Mouse (Mus musculus) olfactory bulb, adult 2 months (tissue): Measurements from ENCODE around the gene Hoxb8. TPM values are rescaled to one million over a fixed set of nuclear protein-coding genes. Genes with fewer than 3 reads are reported as not detected.

ENCODE experiments used
- H3K27ac ChIP-seq: fragments of 200-500 bp; 2 replicates; pipeline ENCODE4 v1.5.1; 2012; ENCODE audit warnings: low read depth, low read length; ENCODE audit not compliant: insufficient read depth
- H3K4me1 ChIP-seq: fragments of 200-500 bp; 2 replicates; pipeline ENCODE4 v1.6.1; 2012; ENCODE audit warnings: low read length; ENCODE audit not compliant: control insufficient read depth, insufficient read depth
- H3K4me3 ChIP-seq: fragments of 200-500 bp; 2 replicates; pipeline ENCODE4 v1.5.1; 2012; ENCODE audit warnings: mild to moderate bottlenecking, low read depth, low read length, moderate library complexity; ENCODE audit not compliant: insufficient read depth
- CTCF ChIP-seq: fragments of 200-500 bp; IDR thresholded peaks from 2 replicates; pipeline ENCODE4 v1.5.1; 2012; ENCODE audit warnings: low read depth, mild to moderate bottlenecking, low read length, moderate library complexity; ENCODE audit not compliant: insufficient read depth
- POLR2A ChIP-seq: fragments of 200-500 bp; IDR thresholded peaks from 2 replicates; pipeline ENCODE4 v1.6.1; 2012; ENCODE audit warnings: mild to moderate bottlenecking, low read depth, low read length, moderate library complexity; ENCODE audit not compliant: insufficient read depth
- WGBS: fragments of 180-500 bp; shearing (Covaris S2); methylation state at CpG from one replicate; pipeline ENCODE4 v1.1.7; 2018; 5-methylcytosine and 5-hydroxymethylcytosine counted together
- polyA plus RNA-seq: library from polyadenylated mRNA; stranded (reverse); fragments of >200 nt; gene quantifications from 2 replicates; pipeline ENCODE4 v1.2.4, GENCODE M21; 2012; ENCODE audit warnings: low replicate concordance; ENCODE audit not compliant: missing spikeins, insufficient read depth, insufficient read length

Hoxb8 gene
- polyA plus RNA-seq, 1 experiment: not detected

DNA sequence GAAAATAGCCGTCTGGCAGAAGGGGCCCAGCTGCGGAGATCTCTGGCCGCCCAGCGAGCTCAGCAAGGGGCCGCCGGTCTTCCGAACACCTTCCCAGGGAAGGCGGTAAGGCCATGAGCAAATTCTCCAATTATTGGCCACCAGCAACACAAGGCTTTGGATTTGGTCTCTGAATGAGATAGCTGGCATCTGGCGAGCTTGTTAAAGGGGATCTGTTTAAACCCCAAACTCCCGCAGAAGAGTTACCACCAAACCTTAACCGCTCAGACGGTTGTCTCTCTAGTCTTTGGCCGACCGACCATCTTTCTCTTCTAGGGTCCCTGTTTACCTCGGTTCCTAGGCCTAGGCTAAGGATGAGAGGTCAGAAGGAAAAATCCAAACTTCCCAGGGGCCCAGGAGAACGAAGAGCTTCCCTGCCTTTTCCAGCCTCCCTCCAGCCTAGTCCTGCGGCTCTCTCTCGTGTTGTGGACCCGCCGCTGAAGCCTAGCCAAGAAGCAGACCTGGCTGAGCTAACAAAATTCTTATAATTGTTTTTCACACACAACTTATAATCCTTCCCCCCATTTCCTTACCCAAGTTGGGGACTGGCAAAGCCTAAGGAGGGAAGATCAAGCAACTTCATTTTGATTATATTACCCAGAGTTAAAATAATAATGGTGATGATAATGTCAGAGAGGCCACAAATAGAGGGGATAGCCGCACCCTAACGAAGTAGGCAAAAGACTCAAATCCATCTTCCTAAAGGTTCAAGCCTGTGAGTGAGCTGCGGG, 20.9 kb downstream of the Hoxb8 start:
- no peak overlapping the region for H3K4me3 ChIP-seq
- TF ChIP-seq CTCF (no peak), POLR2A (no peak)
- WGBS: 7% methylated on average over 23 of the region's 23 CpGs
- no peaks in the 10 kb centered on the region for H3K4me1 ChIP-seq
- H3K27ac ChIP-seq: no peak overlapping the region

DNA sequence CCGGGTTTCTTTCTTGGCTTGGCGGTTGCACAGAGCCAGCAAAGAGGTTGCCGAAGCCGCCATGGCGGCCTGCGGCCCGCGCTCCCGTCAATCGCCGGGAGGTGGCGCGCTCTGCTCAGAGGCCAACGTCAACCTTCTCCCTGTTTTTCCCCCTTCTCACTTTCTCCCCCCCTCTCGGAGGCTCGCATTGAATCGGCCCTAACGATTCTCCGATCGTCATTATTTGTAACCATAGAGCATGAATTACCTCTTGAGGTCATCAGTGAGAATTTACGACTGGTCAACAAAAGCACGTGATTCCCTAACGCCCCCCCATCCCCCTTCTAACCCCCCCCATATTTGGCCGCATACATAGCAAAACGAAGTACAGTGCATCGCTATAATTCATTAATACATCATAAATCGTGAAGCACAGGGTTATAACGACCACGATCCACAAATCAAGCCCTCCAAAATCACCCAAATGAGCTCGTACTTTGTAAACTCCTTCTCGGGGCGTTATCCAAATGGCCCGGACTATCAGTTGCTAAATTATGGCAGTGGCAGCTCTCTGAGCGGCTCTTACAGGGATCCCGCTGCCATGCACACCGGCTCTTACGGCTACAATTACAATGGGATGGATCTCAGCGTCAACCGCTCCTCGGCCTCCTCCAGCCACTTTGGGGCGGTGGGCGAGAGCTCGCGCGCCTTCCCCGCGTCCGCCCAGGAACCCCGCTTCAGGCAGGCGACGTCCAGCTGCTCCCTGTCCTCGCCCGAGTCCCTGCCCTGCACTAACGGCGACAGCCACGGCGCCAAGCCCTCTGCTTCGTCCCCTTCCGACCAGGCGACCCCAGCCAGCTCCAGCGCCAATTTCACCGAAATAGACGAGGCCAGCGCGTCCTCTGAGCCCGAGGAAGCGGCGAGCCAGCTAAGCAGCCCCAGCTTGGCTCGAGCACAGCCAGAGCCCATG, 21.7 kb downstream of the Hoxb8 start, which contains the start of gene Hoxb5:
TSS of gene Hoxb5 (plus strand) at position 186 of the 949 bp plus-strand sequence.
- H3K4me3 ChIP-seq: no peak within 1 kb of the TSS
- H3K27ac ChIP-seq: no peak within 1 kb of the TSS
- TF ChIP-seq CTCF (peak; percentile 38; the same call in 1 of the 2 replicates), POLR2A (no peak)
- no peaks in the 10 kb centered on the region for H3K4me1 ChIP-seq
- WGBS: 2% methylated on average over 69 of the region's 69 CpGs

DNA sequence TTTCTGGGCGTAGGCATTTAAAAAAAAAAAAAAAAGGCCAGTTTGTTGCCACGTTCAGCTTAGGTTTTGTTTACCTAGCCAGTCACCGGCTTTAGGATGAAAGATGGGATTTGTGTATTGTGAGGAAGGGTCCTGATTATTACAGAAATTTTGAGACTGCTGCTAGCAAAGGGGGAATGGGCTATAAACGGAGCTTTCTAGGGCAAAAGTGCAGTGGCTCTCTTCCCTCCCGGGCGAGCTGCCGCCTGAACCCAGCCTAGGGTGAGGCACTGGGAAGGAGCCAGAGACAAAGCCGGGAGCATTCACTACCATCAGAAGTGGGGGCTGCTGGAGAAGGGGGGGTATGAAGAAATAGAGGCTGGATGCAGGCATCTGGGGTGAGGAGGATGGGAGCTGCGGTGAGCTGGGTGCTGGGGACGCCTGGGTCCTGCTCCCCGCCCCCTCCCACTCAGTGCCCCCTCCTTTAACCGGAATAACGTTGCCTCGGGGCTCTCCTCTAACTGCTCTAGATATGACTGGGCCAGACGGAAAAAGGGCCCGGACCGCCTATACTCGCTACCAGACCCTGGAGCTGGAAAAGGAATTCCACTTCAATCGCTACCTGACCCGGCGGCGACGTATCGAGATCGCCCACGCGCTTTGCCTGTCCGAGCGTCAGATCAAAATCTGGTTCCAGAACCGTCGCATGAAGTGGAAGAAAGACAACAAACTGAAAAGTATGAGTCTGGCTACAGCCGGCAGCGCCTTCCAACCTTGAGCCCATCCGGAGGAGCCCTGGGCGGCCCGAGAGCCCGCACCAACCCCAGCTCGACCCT, 22.9 kb downstream of the Hoxb8 start:
- Histone ChIP-seq H3K4me1 (no peaks in the 10 kb centered on the region), H3K27ac (no peak overlapping the region), H3K4me3 (no peak overlapping the region)
- 6% methylated on average over 38 of the region's 38 CpGs for WGBS
- TF ChIP-seq CTCF (no peak), POLR2A (no peak)

DNA sequence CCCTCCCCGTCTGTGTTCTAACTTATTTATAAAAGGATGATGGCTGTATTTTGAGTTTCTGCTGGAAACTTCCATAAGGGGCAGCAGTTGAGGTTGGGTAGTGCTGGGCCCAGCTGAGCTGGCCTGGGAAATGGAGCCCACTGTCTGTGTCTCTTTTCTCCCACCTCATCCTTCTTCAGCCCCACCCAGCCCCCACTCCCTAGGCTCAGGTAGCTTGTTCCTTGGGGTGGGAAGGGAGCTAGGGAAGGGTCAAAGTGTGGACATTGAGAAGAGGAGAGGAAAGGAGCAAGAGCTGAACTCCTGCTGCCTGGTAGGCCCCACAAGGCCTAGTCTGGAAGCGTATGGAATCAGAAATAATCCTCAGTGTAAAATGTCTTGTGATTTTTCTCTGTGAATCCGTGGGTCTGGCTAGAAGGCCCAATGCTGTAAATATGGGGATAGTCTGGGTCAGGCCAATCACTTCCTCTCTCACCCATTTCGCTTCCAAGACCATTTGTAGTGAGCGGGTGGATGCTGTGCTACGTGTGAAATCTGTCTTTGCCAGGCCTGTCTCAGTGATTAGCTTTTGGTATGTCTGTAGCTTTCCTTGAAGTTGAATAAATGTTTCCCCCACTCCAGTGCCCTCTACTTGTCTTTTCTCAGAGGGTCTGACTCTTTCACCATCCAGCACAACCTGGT, 23.9 kb downstream of the Hoxb8 start:
- no peak for TF ChIP-seq CTCF
- TF ChIP-seq POLR2A: no peak
- no peaks in the 10 kb centered on the region for H3K4me1 ChIP-seq
- no peak overlapping the region for H3K4me3 ChIP-seq
- WGBS: 71% methylated on average over 6 of the region's 6 CpGs
- no peak overlapping the region for H3K27ac ChIP-seq

DNA sequence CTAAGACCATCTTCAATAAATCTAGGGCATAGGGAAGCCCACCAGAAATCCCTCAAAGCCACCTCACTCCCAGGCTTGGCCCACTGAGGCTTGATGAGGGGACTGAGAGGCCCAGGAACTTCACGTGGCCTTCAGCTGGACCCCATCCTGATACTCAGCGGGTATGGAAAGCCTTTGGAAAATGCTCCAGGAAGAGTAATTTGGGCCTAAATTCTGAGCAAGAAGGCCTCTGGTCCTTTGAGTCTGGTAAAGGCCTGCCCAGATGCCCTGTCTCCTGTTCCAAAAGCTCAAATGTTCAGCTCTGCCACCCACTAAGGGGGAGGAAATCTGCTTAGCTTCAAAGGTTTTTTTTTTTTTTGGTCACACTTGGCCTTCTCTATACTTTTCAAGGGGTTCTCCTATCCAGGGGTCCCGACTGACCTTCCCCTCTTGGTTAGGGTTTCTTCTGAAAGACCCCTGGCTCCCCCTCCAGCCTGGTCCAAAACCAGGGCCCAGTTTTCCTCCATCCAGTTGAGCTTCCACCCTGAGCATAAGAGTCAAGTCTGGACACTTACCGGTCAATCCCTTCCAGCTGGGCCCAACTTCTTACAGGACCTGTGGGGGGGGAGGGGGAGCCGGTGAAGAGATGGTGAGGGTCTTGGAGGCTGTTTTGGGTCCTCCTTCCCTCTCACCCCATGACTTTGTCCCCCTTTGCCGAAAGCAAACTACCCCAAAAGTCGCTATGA, 24.6 kb downstream of the Hoxb8 start:
- WGBS: 31% methylated on average over 7 of the region's 7 CpGs
- Histone ChIP-seq H3K27ac (no peak overlapping the region), H3K4me3 (no peak overlapping the region), H3K4me1 (no peaks in the 10 kb centered on the region)
- TF ChIP-seq CTCF (no peak), POLR2A (no peak)

DNA sequence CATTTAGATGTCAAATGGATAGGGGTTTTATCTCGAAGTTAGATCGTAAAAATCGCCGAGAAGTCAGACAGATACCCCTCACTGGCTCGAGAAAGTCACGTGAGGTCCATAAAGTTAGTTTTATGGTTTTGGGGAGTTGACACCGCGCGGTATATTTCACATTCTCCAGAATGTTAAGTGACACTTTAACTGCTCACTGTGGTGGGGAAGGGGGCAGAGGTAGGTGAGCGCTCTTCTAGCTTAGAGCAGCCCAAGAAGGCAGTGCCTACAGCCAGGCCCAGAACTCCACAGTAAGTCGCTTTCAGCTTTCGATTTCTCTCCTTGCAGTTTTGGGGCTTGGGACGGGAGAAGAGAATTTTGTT, 25.2 kb downstream of the Hoxb8 start:
- TF ChIP-seq POLR2A: no peak
- no peak for TF ChIP-seq CTCF
- Histone ChIP-seq H3K4me1 (no peaks in the 10 kb centered on the region), H3K27ac (no peak overlapping the region), H3K4me3 (no peak overlapping the region)
- 14% methylated on average over 13 of the region's 13 CpGs for WGBS

DNA sequence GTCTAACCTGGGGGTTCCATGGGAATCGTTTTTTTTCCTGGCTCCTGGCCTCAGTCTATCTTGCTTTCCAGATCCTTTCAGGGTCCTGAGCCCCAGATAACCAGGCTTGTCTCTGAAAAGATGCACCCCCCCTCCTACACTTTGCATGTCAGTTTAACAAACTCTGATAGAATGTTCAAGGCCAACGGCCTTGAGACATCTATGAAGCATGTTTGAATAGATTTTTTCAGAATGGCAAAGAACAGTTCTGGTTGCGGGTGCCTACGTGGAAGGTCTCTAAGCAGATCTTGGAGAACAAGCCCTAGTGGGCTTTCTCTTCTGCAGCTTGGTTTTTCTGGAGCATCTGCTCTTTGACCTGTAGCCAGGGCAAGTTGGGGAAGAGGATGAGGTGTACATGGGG, 27.1 kb downstream of the Hoxb8 start:
- H3K27ac ChIP-seq: no peak overlapping the region
- no peak for TF ChIP-seq POLR2A
- no peak for TF ChIP-seq CTCF
- H3K4me3 ChIP-seq: no peak overlapping the region
- no peaks in the 10 kb centered on the region for H3K4me1 ChIP-seq
- WGBS: 13% methylated on average over 4 of the region's 4 CpGs
